Mouse (Mus musculus) embryonic fibroblast, embryonic 13.5 days (primary cell): ENCODE data around the gene Rbm20. TPM values are rescaled to one million over a fixed set of nuclear protein-coding genes. Genes with fewer than 3 reads are reported as not detected.

Experiments used
- H3K27ac ChIP-seq: 2 replicates; pipeline ENCODE4 v1.5.1; 2012; ENCODE audit warnings: low read length, control low read depth, inconsistent platforms; ENCODE audit not compliant: insufficient read depth
- H3K4me1 ChIP-seq: 2 replicates; pipeline ENCODE4 v1.6.1; 2011; ENCODE audit warnings: low read length; ENCODE audit not compliant: control insufficient read depth, insufficient read depth
- H3K4me3 ChIP-seq: 2 replicates; pipeline ENCODE4 v1.5.1; 2011; ENCODE audit warnings: mild to moderate bottlenecking, control low read depth, low read length; ENCODE audit not compliant: insufficient read depth
- CTCF ChIP-seq: IDR thresholded peaks from 2 replicates; pipeline ENCODE4 v1.5.1; 2011; ENCODE audit warnings: mild to moderate bottlenecking, control low read depth, low read length, moderate library complexity, borderline replicate concordance; ENCODE audit not compliant: insufficient read depth
- POLR2A ChIP-seq: IDR thresholded peaks from 2 replicates; pipeline ENCODE4 v1.6.1; 2011; ENCODE audit warnings: low read depth, mild to moderate bottlenecking, control low read depth, low read length, moderate library complexity
- polyA plus RNA-seq: library from polyadenylated mRNA; stranded (reverse); fragments of >200 nt; gene quantifications from 2 replicates; pipeline ENCODE4 v1.2.4, GENCODE M21; 2011; ENCODE audit warnings: low read depth; ENCODE audit not compliant: missing spikeins, insufficient read length

Gene Rbm20
- polyA plus RNA-seq, 1 experiment, result 2.4 TPM

DNA sequence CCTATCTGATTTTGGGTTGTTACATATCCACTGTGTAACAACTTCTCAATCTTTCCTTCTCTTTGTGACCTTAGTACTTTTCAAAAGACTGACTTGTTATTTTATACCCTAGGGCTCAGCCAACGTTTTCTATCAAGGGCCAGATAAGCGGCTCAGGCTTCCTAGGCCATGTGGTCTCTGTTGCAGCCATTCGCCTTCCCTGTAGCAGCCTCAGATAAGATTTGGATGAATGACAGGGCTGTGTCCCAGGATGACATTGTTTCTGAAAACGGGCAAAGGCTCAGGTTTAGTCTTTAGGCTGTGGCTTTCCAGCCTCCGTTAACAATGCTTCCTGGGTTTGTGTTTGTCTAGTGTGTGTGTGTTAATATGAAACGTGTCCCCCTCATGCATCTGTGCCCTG, 36.3 kb downstream of the Rbm20 start:
- TF ChIP-seq CTCF (no peak), POLR2A (no peak)
- H3K4me1 ChIP-seq, result no peaks in the 10 kb centered on the region
- no peak overlapping the region for H3K4me3 ChIP-seq
- no peak overlapping the region for H3K27ac ChIP-seq

DNA sequence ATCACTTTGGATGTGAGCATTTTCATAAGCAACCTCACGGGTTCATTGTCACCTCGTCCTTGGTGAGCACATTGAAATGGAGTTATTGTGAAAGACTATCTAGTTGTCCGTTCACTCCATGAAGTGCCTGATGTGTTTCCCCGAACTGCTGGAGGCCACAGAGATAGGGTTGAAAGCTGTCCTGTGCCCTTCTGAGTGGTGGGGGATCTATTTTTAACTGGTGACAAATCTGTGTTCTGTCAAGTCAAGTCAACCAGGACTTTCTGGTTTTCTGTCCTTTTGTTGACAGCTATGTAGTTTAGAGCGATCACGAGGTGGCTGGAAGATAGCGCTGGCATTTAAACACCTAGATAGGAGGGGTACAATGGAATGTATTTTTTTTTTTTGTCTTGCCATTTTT, 39.4 kb downstream of the Rbm20 start:
- Histone ChIP-seq H3K4me1 (no peaks in the 10 kb centered on the region), H3K4me3 (no peak overlapping the region), H3K27ac (no peak overlapping the region)
- TF ChIP-seq POLR2A (no peak), CTCF (no peak)

- Histone ChIP-seq H3K4me3 (no peak overlapping the region), H3K27ac (no peak overlapping the region), H3K4me1 (no peaks in the 10 kb centered on the region)
- TF ChIP-seq CTCF (no peak), POLR2A (no peak)
Measured at GRCm38 (mm10) chr19:53717364-53717763, 40.3 kb downstream of the Rbm20 start.

DNA sequence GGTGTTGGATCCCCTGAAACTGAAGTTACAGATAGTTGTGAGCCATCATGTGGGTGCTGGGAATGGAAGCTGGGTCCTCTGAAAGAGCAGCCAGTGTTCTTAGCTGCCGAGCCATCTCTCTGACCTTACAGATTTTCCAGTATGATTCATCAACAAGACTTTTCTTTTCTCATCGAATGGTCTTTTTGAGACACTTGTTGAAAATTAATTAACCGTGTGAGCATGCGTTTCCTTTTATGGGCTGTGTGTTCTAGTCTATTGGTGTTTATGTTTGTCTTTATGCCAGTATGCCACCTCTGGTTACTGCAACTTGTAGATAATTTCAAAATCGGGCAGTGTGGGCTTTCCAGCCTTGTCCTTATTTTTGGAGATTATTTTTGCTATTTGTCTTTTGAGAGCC, 45.1 kb downstream of the Rbm20 start:
- Histone ChIP-seq H3K4me1 (no peaks in the 10 kb centered on the region), H3K4me3 (no peak overlapping the region), H3K27ac (no peak overlapping the region)
- TF ChIP-seq POLR2A (no peak), CTCF (no peak)

- Histone ChIP-seq H3K4me1 (0 out of 2 replicates have a peak, but pooled peaks cover 5% of the 10 kb centered on the region), H3K27ac (no peak overlapping the region)
- TF ChIP-seq CTCF, result no peak
- TF ChIP-seq POLR2A, result no peak
Measured at GRCm38 (mm10) chr19:53724053-53724452, 46.9 kb downstream of the Rbm20 start.

GRCm38 (mm10) chr19:53726340-53726739, 49.2 kb downstream of the Rbm20 start:
- TF ChIP-seq POLR2A (no peak), CTCF (no peak)
- Histone ChIP-seq H3K27ac (no peak overlapping the region), H3K4me1 (peaks cover 8% of the 10 kb centered on the region), H3K4me3 (no peak overlapping the region)

More at GRCm38 (mm10) chr19:53724053-53724452, 46.9 kb downstream of the Rbm20 start:
- H3K4me3 ChIP-seq, result no peak overlapping the region

DNA sequence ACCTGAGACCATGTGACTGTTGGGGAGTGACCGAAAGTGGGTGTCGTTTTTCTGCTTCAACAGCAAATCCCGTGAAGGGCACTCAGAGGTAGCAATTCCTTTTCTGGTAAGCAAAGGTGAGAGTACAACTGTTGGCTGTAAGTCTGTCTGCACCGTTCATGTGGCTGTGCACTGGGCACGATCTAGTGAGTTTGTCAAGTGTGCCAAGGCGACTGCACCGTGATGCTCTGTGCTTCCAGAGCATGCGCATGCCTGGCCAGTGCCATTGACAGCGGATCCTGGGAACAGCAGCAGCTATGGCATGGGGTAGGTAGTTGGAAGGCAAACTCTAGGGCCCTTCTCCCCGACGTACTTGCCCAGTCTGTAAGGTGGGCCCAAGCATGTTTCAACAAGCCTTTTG, 49.6 kb downstream of the Rbm20 start:
- TF ChIP-seq CTCF, result no peak
- no peak for TF ChIP-seq POLR2A
- Histone ChIP-seq H3K4me3 (no peak overlapping the region), H3K27ac (no peak overlapping the region), H3K4me1 (peaks cover 10% of the 10 kb centered on the region)

- TF ChIP-seq CTCF (no peak), POLR2A (no peak)
Measured at GRCm38 (mm10) chr19:53727277-53727676, 50.2 kb downstream of the Rbm20 start.

GRCm38 (mm10) chr19:53727886-53728669, 51.0 kb downstream of the Rbm20 start:
- TF ChIP-seq POLR2A, result no peak
- TF ChIP-seq CTCF, result no peak
- Histone ChIP-seq H3K4me1 (peaks cover 17% of the 10 kb centered on the region), H3K4me3 (no peak overlapping the region), H3K27ac (no peak overlapping the region)

More at GRCm38 (mm10) chr19:53727277-53727676, 50.2 kb downstream of the Rbm20 start:
- Histone ChIP-seq H3K4me3 (no peak overlapping the region), H3K4me1 (peaks cover 12% of the 10 kb centered on the region), H3K27ac (no peak overlapping the region)

- H3K27ac ChIP-seq, result no peak overlapping the region
- no peak for TF ChIP-seq POLR2A
- TF ChIP-seq CTCF, result no peak
- H3K4me3 ChIP-seq, result no peak overlapping the region
- H3K4me1 ChIP-seq, result peaks cover 17% of the 10 kb centered on the region
Measured at GRCm38 (mm10) chr19:53729919-53730318, 52.8 kb downstream of the Rbm20 start.
